Mouse (Mus musculus): ENCODE data around the gene Stxbp4. TPM values are rescaled to one million over a fixed set of nuclear protein-coding genes. Genes with fewer than 3 reads are reported as not detected.

The Stxbp4 gene
- total RNA-seq (2021), result 10 to 100 TPM; 12.8 to 14.5 TPM
- long read RNA-seq, experiment 1, partial matches to known transcripts, result 3 of 8 reads
- long read RNA-seq, experiment 1, other reads (novel, unspliced or antisense), result 5 of 8 reads
- long read RNA-seq, experiment 2, partial matches to known transcripts, result 0 of 3 reads
- long read RNA-seq, experiment 2, other reads (novel, unspliced or antisense), result 3 of 3 reads

DNA sequence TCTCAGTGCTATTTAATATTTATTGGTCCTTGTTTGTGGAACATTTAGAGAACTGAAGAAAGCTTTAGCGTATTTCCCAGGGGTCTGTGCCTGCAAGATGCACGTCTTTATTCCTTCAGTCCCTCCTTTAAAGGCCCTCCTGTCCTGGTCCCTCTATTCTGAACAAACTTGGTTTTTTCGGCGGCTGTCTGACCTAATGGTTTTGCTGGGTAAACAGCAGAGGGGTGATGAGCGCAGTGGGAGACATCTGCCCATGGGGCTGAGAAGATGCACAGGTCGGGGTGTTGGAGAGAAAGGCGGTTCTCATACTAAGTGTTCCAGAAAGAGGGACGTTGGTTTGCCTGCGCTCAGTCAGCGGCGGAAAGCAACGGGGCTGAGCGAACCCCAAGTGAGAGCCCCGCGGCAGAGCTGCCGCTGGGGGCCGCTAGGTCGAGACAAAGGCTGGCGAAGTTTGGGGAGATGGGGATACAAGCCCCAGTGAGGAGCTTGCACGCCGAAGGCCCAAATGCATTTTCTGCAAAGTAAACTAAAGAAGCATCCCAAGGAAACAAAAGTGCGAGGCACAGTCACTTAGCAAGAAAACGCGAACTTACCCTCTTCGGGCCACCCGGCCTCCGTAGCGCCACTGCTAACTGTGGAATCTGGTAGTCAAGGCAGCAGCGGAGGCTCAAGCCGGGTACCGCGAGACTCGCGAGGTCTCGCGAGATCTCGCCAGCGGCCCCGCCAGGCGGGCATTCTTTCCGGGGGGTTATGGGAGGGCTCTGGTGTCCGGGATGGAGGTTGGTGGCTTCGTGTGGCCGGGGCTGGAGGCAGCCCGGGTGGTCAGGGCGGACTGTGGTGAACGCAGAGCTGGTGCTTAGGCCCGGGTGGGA is at the start of gene Stxbp4, which contains the start of gene Cox11:
Gene Stxbp4 (minus strand): TSS at position 645 of the 872 bp plus-strand sequence.
Gene Cox11 (plus strand): TSS at position 734 of the 872 bp plus-strand sequence.
- peak; percentile 90 for DNase-seq (ENCODE audit: low spot score)

DNA sequence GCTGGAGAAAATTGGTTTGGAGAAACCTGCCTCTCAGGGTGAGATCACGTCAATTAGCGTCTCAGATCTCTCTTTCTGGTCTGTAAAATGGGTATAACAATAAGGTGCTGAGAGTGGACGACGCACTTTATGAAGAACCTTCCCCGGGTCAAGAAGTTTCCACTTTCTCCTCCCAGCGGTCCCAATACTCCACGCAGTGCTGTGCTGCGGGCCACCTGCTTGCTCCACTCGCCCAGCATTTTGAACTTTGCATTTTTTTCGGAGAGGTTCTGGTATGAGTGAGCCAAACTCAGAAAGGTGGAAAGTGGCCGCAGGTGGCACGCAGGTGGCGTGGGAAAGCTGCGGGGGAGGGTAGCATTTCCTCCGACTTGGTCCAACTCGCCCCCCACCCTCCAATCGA is 49.2 kb upstream of the Stxbp4 start:
- DNase-seq (ENCODE audit: low spot score), result no peak

DNA sequence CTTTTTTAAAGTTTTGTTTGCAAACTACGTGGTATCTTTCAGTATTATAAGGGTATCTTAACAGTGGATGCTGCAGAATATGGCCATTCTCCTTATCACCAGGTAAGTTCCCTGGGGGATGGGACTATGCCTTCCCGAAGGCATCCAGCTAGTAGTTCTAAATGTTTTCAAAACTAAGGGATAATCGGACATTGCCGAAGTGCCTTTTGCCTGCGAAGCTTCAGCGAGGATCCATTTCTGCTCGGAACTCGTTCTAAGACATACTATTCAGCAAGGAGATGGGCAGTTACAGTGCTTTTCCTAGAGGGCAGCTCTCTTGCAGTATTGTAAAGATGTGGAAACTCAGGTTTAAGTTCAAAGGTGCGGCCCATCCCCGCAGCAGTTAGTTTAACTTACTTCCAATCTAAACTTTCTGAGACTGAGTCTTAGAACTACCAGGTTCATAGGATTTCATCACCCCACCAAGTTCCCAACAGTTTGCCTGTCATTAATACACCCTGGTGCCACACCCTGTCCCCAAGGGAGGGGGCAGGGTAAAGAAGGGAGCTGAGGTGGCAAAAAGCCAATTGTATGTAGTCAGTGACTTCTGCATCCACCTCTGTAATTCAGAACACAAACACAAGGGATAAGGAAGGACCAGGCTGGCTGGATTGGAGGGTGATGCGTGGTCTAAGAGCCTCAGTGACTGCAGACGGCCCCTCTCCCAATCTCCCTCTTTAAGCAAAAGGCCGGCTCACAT is 48.6 kb upstream of the Stxbp4 start:
- no peak for DNase-seq (ENCODE audit: low spot score)

DNA sequence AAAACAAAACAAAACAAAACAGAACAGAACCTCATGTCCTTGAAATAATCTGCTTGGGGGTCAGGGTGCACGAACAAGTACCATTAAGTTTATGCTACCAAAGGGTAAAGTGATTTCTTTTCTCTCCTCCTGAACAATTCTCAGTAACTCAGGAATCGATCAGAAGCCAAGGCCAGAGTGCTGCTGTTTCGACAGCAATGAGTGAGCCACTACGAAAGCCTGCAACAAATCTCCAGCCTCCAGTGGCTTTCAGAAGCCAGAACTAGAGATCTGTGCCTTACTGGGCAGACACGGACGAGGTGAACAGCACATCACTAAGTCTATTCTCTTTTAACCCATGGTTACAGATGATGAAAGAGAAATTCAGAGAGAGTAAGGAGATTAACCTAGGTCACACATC is 47.3 kb upstream of the Stxbp4 start:
- DNase-seq (ENCODE audit: low spot score), result no peak

DNA sequence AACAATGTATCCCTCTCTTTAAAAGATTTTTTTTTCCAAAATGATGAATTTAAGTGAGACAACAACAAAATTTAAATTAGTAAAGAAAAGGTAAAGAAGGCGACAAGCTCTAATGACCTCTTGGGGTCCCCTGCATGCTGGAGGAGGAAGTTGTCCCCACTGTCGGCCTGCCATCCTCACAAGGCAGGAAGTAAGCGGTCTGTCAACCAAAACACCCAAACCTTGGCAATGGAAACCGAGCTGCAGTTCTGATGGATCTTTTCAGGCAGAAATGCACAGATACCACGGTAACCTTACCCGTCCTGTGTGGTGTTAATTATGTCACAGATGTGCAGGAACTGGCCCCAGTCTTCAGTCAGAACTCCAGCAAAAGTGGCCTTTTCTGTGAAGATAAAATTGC is 46.9 kb upstream of the Stxbp4 start:
- no peak for DNase-seq (ENCODE audit: low spot score)

DNA sequence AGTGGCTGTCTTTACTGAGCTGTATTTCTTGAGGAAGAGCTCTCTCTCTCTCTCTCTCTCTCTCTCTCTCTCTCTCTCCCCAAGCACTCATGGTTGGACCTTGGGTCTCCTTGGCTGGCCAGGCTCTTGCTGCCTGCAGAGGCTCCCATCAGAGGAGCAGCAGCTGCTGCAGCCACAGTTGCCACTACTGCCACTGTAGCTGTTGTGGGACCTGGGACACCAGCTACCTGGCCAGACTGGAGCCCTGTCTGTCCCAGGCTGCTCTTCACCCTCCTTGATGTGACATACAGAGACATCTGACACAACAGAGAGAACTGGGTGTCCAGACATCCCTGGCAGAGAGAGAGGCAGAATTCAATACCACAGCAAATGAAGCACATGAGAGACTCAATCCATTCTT is 43.3 kb upstream of the Stxbp4 start:
- no peak for DNase-seq (ENCODE audit: low spot score)

DNA sequence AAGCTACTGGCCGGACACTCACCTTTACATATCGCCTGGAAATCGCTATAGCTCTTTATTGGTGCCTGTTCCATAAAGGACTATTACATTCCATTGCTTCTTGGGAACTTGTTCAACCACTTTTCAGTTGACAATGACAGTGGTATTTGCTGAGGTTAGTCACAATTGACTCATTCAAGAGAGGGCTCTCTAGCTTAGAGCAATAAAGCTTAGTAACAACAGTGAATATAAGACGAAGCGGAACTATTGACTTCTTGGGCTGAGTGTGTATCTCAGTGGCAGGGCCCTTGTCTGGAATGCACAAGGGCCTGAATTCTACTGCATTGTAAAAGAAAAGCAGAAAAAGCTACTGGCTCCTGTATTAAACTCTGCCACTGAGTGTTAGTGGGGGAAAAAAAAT is 40.7 kb upstream of the Stxbp4 start:
- no peak for DNase-seq (ENCODE audit: low spot score)

DNA sequence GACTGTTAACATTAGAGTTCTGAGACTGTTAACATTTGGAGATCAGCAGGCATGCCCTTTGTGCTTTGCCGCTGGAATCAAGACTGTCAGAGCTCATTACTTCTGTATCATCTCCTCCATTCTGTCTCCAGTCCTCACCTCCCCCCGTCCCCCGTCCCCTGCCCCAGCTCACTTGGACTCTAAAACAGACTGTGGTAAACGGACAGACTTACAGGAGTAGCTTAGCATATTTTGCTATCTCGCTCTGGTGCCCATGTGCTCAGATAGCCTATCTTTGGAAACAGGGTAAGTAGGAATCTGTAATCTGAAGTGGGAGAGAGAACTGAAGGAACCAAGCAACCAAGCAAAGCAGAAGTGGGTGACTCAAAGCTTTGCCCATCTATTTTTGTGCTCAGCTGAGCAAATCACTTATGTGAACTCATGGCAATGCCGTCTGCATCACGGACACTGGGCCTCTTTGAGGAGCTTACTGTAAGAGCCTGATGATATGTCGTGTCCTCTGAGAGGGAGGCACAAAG is 39.9 kb upstream of the Stxbp4 start:
- DNase-seq (ENCODE audit: low spot score), result no peak

DNA sequence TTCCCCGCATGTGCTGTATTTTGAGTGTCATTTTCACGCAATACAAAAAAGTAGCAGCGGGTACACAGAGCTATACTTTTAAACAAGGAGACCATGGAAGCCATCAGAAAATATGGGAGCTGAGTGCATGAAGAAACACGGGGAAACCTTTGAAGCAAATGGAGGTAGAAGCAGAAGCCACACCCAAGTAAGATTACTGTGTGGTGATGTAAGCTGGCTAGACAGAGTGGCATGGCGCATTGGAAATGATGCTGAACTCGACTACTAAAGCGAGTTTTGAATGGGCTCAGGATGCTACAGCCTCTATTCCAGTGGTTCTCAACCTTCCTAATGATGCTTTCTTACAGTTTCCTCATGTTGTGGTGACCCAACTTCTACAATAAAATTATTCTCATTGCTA is 39.1 kb upstream of the Stxbp4 start:
- no peak for DNase-seq (ENCODE audit: low spot score)

DNA sequence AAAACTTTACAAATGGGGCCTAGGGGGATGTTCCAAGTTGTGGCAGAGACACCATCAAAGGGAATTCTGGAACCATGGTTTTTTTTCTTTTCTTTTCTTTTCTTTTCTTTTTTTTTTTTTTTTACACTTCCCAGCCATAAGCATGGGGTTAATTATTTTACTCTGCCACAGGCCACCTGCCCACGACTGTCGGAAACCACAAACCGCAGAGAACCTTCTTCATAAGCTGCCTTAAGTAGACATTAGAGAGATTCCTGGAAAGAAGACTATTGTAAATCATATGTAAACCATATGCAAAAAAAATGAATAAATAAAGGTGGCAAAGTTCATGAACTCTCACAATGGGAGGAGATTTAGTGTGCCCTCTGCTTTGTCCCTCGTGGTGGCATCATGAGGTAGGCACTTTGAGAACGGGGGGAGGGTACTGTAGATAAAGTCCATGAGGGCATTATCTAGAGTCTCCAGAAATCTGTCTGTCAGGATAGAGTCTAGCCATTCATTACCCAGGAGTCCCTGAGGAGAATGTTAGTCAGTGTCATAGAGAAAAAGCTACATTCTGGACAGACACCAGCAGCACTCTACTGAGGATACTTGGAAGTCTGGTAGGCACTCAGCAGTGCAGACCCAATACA is 37.7 kb upstream of the Stxbp4 start:
- DNase-seq (ENCODE audit: low spot score), result no peak

DNA sequence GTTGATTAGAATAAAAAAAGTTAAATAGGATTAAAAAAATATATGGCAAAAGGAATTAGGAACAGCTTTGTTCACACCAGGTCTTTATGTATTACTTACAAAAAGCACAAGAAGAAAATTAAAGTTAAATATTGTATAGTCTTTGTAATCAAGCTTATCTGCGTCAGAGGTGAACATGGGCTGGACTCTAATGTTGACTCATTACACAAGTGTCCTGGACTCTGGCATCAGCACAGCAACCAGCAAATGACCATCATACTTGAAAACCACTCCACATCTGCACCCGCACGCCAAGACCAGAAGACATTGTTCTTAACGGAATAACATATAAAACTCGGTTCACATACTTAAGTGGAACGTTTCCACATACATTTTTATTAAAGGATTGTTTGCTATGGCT is 29.4 kb upstream of the Stxbp4 start:
- DNase-seq (ENCODE audit: low spot score), result no peak

DNA sequence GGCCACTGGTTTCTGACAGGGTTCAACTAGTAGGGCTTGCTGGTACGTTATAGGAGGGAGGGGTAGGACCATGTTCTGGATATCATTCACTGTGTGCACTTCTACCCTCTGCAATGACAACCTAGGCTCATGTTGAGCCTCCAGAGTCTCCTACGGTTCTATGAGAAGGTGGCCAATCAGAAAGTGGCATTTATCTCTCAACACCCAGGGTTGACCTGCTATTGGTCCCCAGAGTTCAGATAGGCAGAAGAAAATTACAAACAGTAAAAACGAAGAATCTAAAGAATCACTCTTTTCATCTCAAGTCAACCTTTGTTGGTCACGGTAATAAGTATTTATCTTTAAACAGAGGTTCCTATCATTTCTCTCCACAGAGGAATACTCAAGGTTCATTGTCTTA is 29.0 kb upstream of the Stxbp4 start:
- no peak for DNase-seq (ENCODE audit: low spot score)

DNA sequence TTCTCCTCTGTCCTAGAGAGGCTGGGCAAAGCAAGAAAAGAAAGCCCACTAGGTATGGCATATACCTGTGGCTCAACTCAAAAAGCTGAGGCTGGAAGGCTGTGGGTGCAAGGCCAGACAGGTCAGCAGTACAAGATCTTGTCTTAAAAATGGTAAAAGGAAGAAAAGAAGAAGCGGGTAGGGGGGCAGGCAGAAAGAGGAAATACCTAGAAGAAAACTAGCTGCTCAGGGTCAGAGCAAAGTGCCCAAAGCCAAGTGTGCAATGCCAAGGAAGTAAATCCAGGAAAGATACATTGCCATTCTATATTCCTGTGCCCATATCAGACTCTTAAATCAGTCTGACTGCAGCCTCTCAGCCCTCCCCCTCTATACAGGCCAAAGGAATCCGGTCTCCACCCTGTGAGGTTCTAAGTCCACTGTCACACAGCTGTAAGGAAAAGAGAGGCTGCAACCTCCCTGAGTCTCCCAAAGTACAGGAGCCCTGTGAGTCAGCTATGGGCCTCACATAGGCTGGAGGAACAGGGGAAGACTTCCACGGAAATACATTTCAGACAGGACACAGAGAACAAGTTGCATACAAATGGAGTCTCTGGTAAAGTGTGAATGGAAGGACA is 28.4 kb upstream of the Stxbp4 start:
- no peak for DNase-seq (ENCODE audit: low spot score)

DNA sequence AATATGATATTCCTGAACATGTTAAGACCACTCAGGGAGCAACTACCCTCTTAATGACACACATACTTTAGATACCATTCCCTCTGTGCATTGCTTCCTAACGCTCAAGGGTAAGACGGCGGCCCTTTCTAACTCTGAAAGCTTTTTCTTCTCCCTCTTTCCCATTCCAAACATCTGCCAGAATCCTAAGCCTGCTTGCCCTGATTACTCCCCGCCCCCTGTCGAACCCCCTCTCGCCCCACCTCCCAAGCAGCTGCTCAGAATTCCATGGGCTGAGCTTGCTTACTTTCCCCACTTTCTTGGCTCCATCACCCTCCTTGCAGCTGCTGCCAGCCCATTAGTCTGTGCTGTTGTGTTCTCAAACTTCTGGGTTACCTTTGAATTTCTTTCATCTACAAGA is 27.3 kb upstream of the Stxbp4 start:
- peak; percentile 16 for DNase-seq (ENCODE audit: low spot score)

DNA sequence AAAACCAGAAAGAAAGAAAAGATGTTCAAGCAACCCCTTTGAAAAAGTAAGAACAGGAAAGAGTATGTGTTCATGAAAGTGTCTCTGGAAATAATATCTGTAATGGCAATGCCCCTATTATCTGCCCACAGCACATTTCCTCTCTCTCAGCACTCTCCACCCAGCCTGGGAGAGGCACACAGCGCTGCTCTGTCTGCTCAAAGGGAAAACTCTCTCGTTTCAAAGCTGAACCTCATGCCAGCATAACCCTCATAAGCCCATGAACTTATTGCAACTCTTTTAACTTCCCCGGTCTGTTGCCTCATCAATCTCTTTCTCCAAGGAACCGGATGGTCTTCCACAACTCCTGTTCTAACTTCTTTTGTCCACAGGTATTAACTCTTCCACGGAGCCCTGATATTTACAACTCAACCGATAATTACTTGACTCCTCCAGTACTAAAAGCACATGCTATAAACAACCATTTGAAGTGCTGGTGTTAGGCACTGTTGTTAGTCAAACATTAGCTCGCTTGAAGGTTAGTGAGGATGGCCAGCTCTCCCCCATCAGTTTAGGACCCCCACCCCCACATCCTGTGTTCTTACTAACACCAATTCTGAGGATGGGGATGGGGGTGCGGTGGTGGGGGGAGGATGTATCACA is 26.6 kb upstream of the Stxbp4 start:
- no peak for DNase-seq (ENCODE audit: low spot score)

DNA sequence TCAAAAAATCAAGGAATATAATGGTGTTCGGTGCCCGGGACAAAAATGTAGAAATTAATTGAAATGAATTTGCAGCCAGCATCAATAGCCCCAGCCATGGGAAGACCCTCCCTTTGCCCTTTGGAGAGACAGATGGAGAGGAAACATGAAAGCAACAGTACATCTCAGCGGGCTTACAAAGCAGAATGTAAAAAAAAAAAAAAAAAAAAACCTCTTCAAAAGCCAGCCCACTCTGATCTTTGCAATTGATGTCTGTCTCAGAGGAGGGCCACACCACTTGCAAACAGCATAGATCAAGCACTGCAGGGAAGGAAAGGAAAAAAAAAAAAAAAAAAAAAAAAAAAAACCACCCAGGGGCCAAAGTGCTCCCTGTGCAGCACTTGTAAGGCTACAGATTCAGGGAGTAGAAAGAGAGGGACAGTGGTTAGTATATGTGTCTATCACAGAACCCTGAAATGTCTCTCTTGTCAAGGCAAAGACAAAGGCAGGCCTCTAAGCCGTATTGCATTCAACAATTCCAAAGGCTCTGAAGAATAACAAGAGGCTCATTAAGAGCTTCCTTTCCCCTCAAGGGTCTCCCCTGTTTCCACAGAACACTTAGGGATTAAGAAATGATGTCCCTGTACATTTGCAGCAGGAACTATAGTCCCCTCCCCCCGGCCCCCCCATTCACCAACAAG is 25.9 kb upstream of the Stxbp4 start:
- DNase-seq (ENCODE audit: low spot score), result no peak

DNA sequence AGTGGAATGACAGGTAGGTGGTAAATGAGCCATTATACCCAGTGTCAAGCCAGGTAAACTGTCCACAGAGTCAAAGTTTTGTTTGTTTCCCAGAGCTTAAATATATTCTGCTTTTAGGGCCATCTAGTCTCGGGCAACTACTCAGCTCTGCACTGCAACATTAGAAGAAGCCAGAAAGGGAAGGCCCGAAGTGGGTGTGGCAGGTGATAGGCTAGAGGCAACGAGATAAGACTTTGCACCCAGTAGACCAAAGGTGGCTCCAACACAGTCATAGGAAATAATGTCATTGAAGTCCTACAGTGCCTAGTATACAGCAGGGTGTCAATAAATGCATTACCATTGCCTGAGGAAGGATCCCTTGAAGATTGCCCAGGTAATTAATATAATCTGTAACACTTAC is 25.2 kb upstream of the Stxbp4 start:
- DNase-seq (ENCODE audit: low spot score), result no peak

DNA sequence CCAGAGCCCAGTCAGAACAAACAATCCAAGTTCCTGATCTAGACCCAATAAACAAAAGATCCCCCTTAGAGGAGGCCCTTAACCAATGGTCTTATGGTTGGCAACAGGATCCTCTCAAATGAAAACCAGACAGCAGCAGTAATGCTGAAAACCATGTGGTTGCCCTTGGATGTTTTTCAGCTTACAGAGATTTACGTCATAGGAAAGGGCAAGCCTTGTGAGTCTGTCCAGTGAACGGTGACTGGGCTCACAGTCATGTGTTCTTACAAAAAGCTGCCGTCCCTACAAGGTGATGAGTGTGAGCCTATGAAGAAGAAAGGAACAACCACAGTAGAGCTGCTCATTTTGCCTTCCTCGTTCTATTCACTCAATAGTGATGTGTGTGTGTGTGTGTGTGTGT is 22.8 kb upstream of the Stxbp4 start:
- no peak for DNase-seq (ENCODE audit: low spot score)

DNA sequence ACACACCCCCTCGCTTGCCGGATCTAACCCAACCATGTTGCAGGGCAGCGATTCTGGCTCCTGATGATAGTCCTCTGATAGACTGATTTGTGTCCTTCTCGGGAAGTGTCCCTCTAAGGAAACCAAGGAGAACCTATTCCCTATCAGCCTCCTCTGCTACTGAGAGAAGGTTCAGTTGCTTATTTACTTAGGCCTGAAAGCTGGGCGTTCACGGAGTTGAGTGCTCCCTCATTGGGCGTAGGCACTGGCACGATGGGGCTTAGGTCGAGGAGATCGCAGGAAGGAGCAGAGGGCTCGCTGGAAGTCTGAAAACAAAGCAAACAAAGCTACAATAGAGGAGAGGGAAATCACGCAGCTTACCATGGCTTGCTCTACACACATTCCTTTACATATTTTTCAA is 19.6 kb upstream of the Stxbp4 start:
- DNase-seq (ENCODE audit: low spot score), result no peak

DNA sequence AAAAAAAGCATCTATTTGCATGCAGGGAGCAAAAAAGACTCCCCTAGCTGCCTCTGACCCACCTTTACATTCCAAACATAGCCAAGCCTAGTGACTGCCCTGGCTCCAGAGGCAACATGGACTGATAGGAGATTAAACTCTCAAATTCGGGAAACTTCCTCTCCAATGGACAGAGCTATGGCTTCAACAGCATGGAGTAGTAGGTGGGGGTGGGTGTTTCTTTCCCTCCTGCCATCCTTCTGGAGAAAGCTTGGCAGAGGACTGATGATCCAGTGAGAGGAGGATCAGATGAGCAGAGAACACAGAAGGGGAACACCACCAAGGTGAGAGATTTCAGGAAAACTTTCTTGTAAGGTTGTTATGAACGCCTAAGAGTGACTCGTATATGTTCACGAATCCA is 14.7 kb upstream of the Stxbp4 start:
- no peak for DNase-seq (ENCODE audit: low spot score)
